Mouse (Mus musculus) heart, postnatal 36 days (tissue): ENCODE data around the gene Zbed5. TPM values are rescaled to one million over a fixed set of nuclear protein-coding genes. Genes with fewer than 3 reads are reported as not detected.

Experiments used
- DNase-seq, 2 experiments: peaks; one replicate each; pipeline ENCODE4 v3.0.0; 2021 to 2022
- intact Hi-C: fragments of 180-260 bp; cut with DNase I; formaldehyde crosslinking; loops from one replicate; pipeline ENCODE4 v1.15.1; 2025
- total RNA-seq, 2 experiments: library from RNA; stranded (reverse); gene quantifications; 2 replicates each; pipeline ENCODE4 v1.2.3; 2021

The Zbed5 gene
- total RNA-seq, 2 experiments from 2014 or later: 0.39 to 0.51 TPM

- intact Hi-C loops: loop anchor here (5.0 kb wide), 1 partner anchor 229 kb away; the partner anchor contains the start of gene Rabgef1
- DNase-seq: no peak
These were observed 47.9 kb downstream of the Zbed5 start for GRCm38 (mm10) chr5:129943402-129943801.

GRCm38 (mm10) chr5:129947528-129948033 is 52.1 kb downstream of the Zbed5 start:
- intact Hi-C loops: no loop called here
- DNase-seq: no peak

GRCm38 (mm10) chr5:129952143-129952542 is 56.6 kb downstream of the Zbed5 start:
- DNase-seq: no peak
- intact Hi-C loops: no loop called here

Other genes starting within 250 kb of the Zbed5 start
- 1 to 10 TPM; 2.6 to 3.2 TPM for gene Zfp11, start 225.6 kb upstream of the Zbed5 start, total RNA-seq
- not detected for gene Sept14, start 187.2 kb upstream of the Zbed5 start, total RNA-seq
- 10 to 100 TPM; 81.3 to 87.3 TPM for gene Mrps17, start 180.2 kb upstream of the Zbed5 start, total RNA-seq
- 100 to 1,000 TPM; 766 to 842 TPM for gene Nipsnap2, start 170.7 kb upstream of the Zbed5 start, total RNA-seq
- gene Psph, start 108.3 kb upstream of the Zbed5 start, total RNA-seq: 10 to 100 TPM in 1 of 2 experiments, 1 to 10 TPM in 1; 7.8 to 12.9 TPM
- 1 to 10 TPM; 8.8 to 8.9 TPM for gene Sumf2, start 48.7 kb upstream of the Zbed5 start, total RNA-seq
- 1,000 to 10,000 TPM; 1,104 TPM for gene Chchd2, start 8.3 kb upstream of the Zbed5 start, total RNA-seq
- 10 to 100 TPM; 17.3 to 19.8 TPM for gene Phkg1, start 2.8 kb downstream of the Zbed5 start, total RNA-seq
- under 1 TPM; 0.58 to 0.98 TPM for gene Nupr1l, start 12.8 kb downstream of the Zbed5 start, total RNA-seq
- 10 to 100 TPM; 16.4 to 18.4 TPM for gene Vkorc1l1, start 46.2 kb downstream of the Zbed5 start, total RNA-seq
- 10 to 100 TPM; 13.3 to 15.6 TPM for gene Gusb, start 107.3 kb downstream of the Zbed5 start, total RNA-seq
- 1 to 10 TPM; 8.4 to 9.1 TPM for gene Asl, start 133.5 kb downstream of the Zbed5 start, total RNA-seq
- 10 to 100 TPM; 14.2 to 14.4 TPM for gene Crcp, start 133.6 kb downstream of the Zbed5 start, total RNA-seq
- gene Tpst1, start 177.6 kb downstream of the Zbed5 start, total RNA-seq: 10 to 100 TPM; 12.0 to 12.8 TPM
- 1 to 10 TPM; 1.8 to 2.9 TPM for gene Kctd7, start 249.1 kb downstream of the Zbed5 start, total RNA-seq